Mouse (Mus musculus): Measurements from ENCODE around the gene Gm20458.

DNA sequence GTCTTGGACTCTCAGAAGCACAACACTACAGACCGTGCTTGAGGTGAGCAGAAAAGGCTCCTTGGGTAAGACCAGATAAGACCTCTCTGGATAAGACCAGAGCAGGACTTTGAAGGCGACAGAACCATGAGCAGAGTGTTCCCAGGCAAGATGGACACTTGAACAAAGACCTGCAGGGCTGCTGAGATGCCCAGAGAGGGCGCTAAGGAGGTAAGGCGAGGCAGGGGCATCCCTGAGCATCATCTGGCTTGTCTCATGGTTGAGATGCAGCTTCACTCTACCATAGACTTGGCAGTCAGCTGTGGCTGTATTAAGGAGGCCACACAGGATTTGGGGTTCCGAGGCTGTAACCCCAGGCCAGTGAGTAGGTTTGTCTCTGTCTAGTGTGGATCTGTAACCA, 38.5 kb downstream of the Gm20458 start:
- TF ChIP-seq MAX (IDR thresholded peaks at IDR 0.05; ENCODE audit: low read depth) (no peak), USF1 (IDR thresholded peaks at IDR 0.05; ENCODE audit: low read depth) (no peak), E2F4 (IDR thresholded peaks at IDR 0.05; ENCODE audit: insufficient read depth) (no peak), POLR2A (IDR thresholded peaks at IDR 0.05; ENCODE audit: insufficient read length, low read depth) (no peak), TCF12 (IDR thresholded peaks at IDR 0.05; ENCODE audit: insufficient read depth, poor library complexity, severe bottlenecking) (no peak)

Measured in myocyte (in vitro differentiated cells).